In genomic region chr17:85680116-85680850, GRCm38 (mm10) we compare ENCODE assay signal across 10 mouse cellular contexts. TPM values are rescaled to one million over a fixed set of nuclear protein-coding genes. Genes with fewer than 3 reads are reported as not detected.
DNase-seq lines count a peak whose midpoint lies in the region; ATAC-seq and TF ChIP-seq lines count a peak whose summit lies in the region.
"Had no signal": no experiment of that assay in that cellular context is flagged by ENCODE, and none has a peak within 500 bp of the region (broad histone marks: within the 10 kb centered on the region; RNA-seq: fewer than 3 reads in every experiment).

No protein-coding gene starts in this region.

- H3K4me3 ChIP-seq in megakaryocyte, embryonic 14.5 days (replicated peaks), result peak overlapping the region; percentile 57
- peak overlapping the region; percentile 29 for H3K4me3 ChIP-seq in limb, embryonic 14.5 days (replicated peaks; ENCODE audit: low read length)

- WGBS in limb, embryonic 14.5 days, result 9% methylated on average over 21 of the region's 21 CpGs

- H3K4me2 ChIP-seq in limb, embryonic 14.5 days (replicated peaks; ENCODE audit: low read depth, low read length, severe bottlenecking), result peak overlapping the region; percentile 43

- H3K27ac ChIP-seq in limb, embryonic 14.5 days (replicated peaks; ENCODE audit: low read depth, low read length), result no peak overlapping the region

- intact Hi-C loops in heart, postnatal 14 days (cut with DNase I), result no loop called here

- peaks cover 31% of the 10 kb centered on the region for H3K4me1 ChIP-seq in megakaryocyte, embryonic 14.5 days
- H3K4me1 ChIP-seq in limb, embryonic 14.5 days (ENCODE audit: control insufficient read depth, insufficient read depth, low read length), result peaks cover 8% of the 10 kb centered on the region

- peaks cover 3% of the 10 kb centered on the region; the same call in 1 of the 2 replicates for H3K9me3 ChIP-seq in megakaryocyte, embryonic 14.5 days
- no peaks in the 10 kb centered on the region for H3K9me3 ChIP-seq in limb, embryonic 14.5 days (ENCODE audit: control insufficient read depth, low read length)

- 0 out of 2 replicates have a peak overlapping the region, but pooled peaks have one; percentile 22 for H3K9ac ChIP-seq in limb, embryonic 14.5 days (ENCODE audit: low read depth, low read length, severe bottlenecking)

- ATAC-seq in megakaryocyte, adult 5-6 weeks (ENCODE audit: poor library complexity, severe bottlenecking), result no peak
- ATAC-seq in limb, embryonic 14.5 days (ENCODE audit: low FRiP score, low read depth), result no peak
- no peak for ATAC-seq in inflammation-experienced regulatory T-cells, adult 6 months

- no peaks in the 10 kb centered on the region for H3K36me3 ChIP-seq in megakaryocyte, embryonic 14.5 days (replicated peaks; ENCODE audit: low read length)
- H3K36me3 ChIP-seq in limb, embryonic 14.5 days (ENCODE audit: control insufficient read depth, insufficient read depth, low read length), result no peaks in the 10 kb centered on the region

- peaks cover 87% of the 10 kb centered on the region for H3K27me3 ChIP-seq in megakaryocyte, embryonic 14.5 days (replicated peaks)
- H3K27me3 ChIP-seq in limb, embryonic 14.5 days (ENCODE audit: control insufficient read depth, insufficient read depth, low read length), result peaks cover 63% of the 10 kb centered on the region

- peak; percentile 74 for DNase-seq in heart, adult 11 months
- DNase-seq in heart, postnatal 14 days, result no peak
- DNase-seq in limb, embryonic 14.5 days (ENCODE audit: low spot score), result no peak
- DNase-seq in cerebellum, postnatal 4 days (ENCODE audit: low spot score in 2 of 2), result no peak
- DNase-seq in natural killer cell, adult 2 months (ENCODE audit: low spot score in 2 of 2), result no peak
- DNase-seq: layer of hippocampus, postnatal 36 days had no signal

- TF ChIP-seq POLR2A in limb, embryonic 14.5 days (IDR thresholded peaks at IDR 0.05; ENCODE audit: borderline replicate concordance, extremely low read depth, insufficient read depth, insufficient read length), result no peak

RNA-seq across cellular contexts. Expression of gene Six2, which starts 7.8 kb away (rescaled TPM):
- total RNA-seq in heart, postnatal 14 days (2021), result under 1 TPM; 0.24 to 0.61 TPM
- 1.6 TPM in 1 of 2 replicates, not detected in the other for polyA plus RNA-seq in megakaryocyte, embryonic 14.5 days (2012; ENCODE audit: insufficient read depth, low replicate concordance)
- total RNA-seq in megakaryocyte, adult 5-6 weeks (2015), result not detected in 2 replicates
- total RNA-seq in megakaryocyte, adult 5-6 weeks (2017), result not detected in 2 replicates
- polyA plus RNA-seq in limb, embryonic 14.5 days (2012; rRNA removed), result 30.0 and 47.7 TPM in 2 replicates
- 7.7 and 14.6 TPM in 2 replicates for polyA plus RNA-seq in limb, embryonic 14.5 days (2014; fragmentation: Nextera tagmentation; extraction: Ambion mirVana)
- not detected for polyA plus RNA-seq in inflammation-experienced regulatory T-cells, adult 6 months (2017; shearing (Covaris generic))
- polyA plus RNA-seq: C2C12 had no signal
